Mouse (Mus musculus): ENCODE data around the gene Pafah1b2. TPM values are rescaled to one million over a fixed set of nuclear protein-coding genes. Genes with fewer than 3 reads are reported as not detected.
A peak's percentile ranks its signal among the peaks of the same experiment; 100 is the strongest.

The Pafah1b2 gene
- polyA plus RNA-seq, 1 experiment from 2014 or later: 57.6 TPM

GRCm38 (mm10) chr9:46006224-46006623 lies 6.3 kb downstream of the Pafah1b2 start:
- Histone ChIP-seq H3K4me1 (ENCODE audit: control insufficient read depth, low read depth, low read length) (peaks cover 3% of the 10 kb centered on the region), H3K4me2 (ENCODE audit: low read depth, low read length) (no peak overlapping the region), H3K36me3 (ENCODE audit: control insufficient read depth, insufficient read depth) (no peaks in the 10 kb centered on the region), H3K27ac (ENCODE audit: low read length) (no peak overlapping the region), H3K9ac (ENCODE audit: low read depth, low read length) (no peak overlapping the region), H3K9me3 (replicated peaks; ENCODE audit: control insufficient read depth, low read length) (no peaks in the 10 kb centered on the region), H3K27me3 (ENCODE audit: control insufficient read depth, insufficient read depth, low read depth, low read length) (no peaks in the 10 kb centered on the region), H3K4me3 (ENCODE audit: low read depth, low read length) (no peak overlapping the region)
- 23% methylated on average over 5 of the region's 5 CpGs for WGBS (ENCODE audit: insufficient replicate concordance)
- ATAC-seq (ENCODE audit: low read depth): no peak

GRCm38 (mm10) chr9:46004529-46004928 lies 8.0 kb downstream of the Pafah1b2 start:
- no peak for ATAC-seq (ENCODE audit: low read depth)
- no peaks in the 10 kb centered on the region for H3K4me1 ChIP-seq (ENCODE audit: control insufficient read depth, low read depth, low read length)
- H3K9ac ChIP-seq (ENCODE audit: low read depth, low read length): no peak overlapping the region
- no peaks in the 10 kb centered on the region for H3K27me3 ChIP-seq (ENCODE audit: control insufficient read depth, insufficient read depth, low read depth, low read length)
- H3K27ac ChIP-seq (ENCODE audit: low read length): no peak overlapping the region
- H3K4me2 ChIP-seq (ENCODE audit: low read depth, low read length): no peak overlapping the region
- H3K9me3 ChIP-seq (replicated peaks; ENCODE audit: control insufficient read depth, low read length): no peaks in the 10 kb centered on the region
- 58% methylated on average over 3 of the region's 3 CpGs for WGBS (ENCODE audit: insufficient replicate concordance)
- H3K4me3 ChIP-seq (ENCODE audit: low read depth, low read length): no peak overlapping the region
- H3K36me3 ChIP-seq (ENCODE audit: control insufficient read depth, insufficient read depth): no peaks in the 10 kb centered on the region

- H3K4me2 ChIP-seq (ENCODE audit: low read depth, low read length): no peak overlapping the region
- H3K36me3 ChIP-seq (ENCODE audit: control insufficient read depth, insufficient read depth): no peaks in the 10 kb centered on the region
- no peak overlapping the region for H3K27ac ChIP-seq (ENCODE audit: low read length)
- H3K27me3 ChIP-seq (ENCODE audit: control insufficient read depth, insufficient read depth, low read depth, low read length): no peaks in the 10 kb centered on the region
- WGBS (ENCODE audit: insufficient replicate concordance): 11% methylated on average over 7 of the region's 7 CpGs
- H3K9ac ChIP-seq (ENCODE audit: low read depth, low read length): no peak overlapping the region
- H3K9me3 ChIP-seq (replicated peaks; ENCODE audit: control insufficient read depth, low read length): no peaks in the 10 kb centered on the region
- H3K4me1 ChIP-seq (ENCODE audit: control insufficient read depth, low read depth, low read length): no peaks in the 10 kb centered on the region
- H3K4me3 ChIP-seq (ENCODE audit: low read depth, low read length): no peak overlapping the region
- no peak for ATAC-seq (ENCODE audit: low read depth)
These were observed 8.8 kb downstream of the Pafah1b2 start for GRCm38 (mm10) chr9:46003729-46004128.

GRCm38 (mm10) chr9:45999009-45999408 lies 13.5 kb downstream of the Pafah1b2 start:
- no peaks in the 10 kb centered on the region for H3K4me1 ChIP-seq (ENCODE audit: control insufficient read depth, low read depth, low read length)
- no peaks in the 10 kb centered on the region for H3K9me3 ChIP-seq (replicated peaks; ENCODE audit: control insufficient read depth, low read length)
- no peaks in the 10 kb centered on the region for H3K36me3 ChIP-seq (ENCODE audit: control insufficient read depth, insufficient read depth)
- no peak overlapping the region for H3K4me3 ChIP-seq (ENCODE audit: low read depth, low read length)
- no peak overlapping the region for H3K9ac ChIP-seq (ENCODE audit: low read depth, low read length)
- ATAC-seq (ENCODE audit: low read depth): no peak
- H3K27me3 ChIP-seq (ENCODE audit: control insufficient read depth, insufficient read depth, low read depth, low read length): no peaks in the 10 kb centered on the region
- 61% methylated on average over 4 of the region's 4 CpGs for WGBS (ENCODE audit: insufficient replicate concordance)
- H3K4me2 ChIP-seq (ENCODE audit: low read depth, low read length): no peak overlapping the region
- H3K27ac ChIP-seq (ENCODE audit: low read length): no peak overlapping the region

- no peaks in the 10 kb centered on the region for H3K36me3 ChIP-seq (ENCODE audit: control insufficient read depth, insufficient read depth)
- peak; percentile 49 for ATAC-seq (ENCODE audit: low read depth)
- peak overlapping the region; percentile 91 for H3K27ac ChIP-seq (ENCODE audit: low read length)
- H3K9me3 ChIP-seq (replicated peaks; ENCODE audit: control insufficient read depth, low read length): no peaks in the 10 kb centered on the region
- H3K27me3 ChIP-seq (ENCODE audit: control insufficient read depth, insufficient read depth, low read depth, low read length): no peaks in the 10 kb centered on the region
- peak overlapping the region; percentile 79 for H3K4me2 ChIP-seq (ENCODE audit: low read depth, low read length)
- H3K4me3 ChIP-seq (ENCODE audit: low read depth, low read length): peak overlapping the region; percentile 86
- H3K9ac ChIP-seq (ENCODE audit: low read depth, low read length): peak overlapping the region; percentile 93
- under 1% methylated on average over 4 of the region's 4 CpGs for WGBS (ENCODE audit: insufficient replicate concordance)
- peaks cover 28% of the 10 kb centered on the region for H3K4me1 ChIP-seq (ENCODE audit: control insufficient read depth, low read depth, low read length)
These were observed 27.3 kb downstream of the Pafah1b2 start for GRCm38 (mm10) chr9:45985229-45985567.

GRCm38 (mm10) chr9:45984409-45985228 lies 27.9 kb downstream of the Pafah1b2 start:
- peak; percentile 92 for ATAC-seq (ENCODE audit: low read depth)
- WGBS (ENCODE audit: insufficient replicate concordance): under 1% methylated on average over 56 of the region's 76 CpGs
- H3K4me1 ChIP-seq (ENCODE audit: control insufficient read depth, low read depth, low read length): peaks cover 33% of the 10 kb centered on the region
- H3K27me3 ChIP-seq (ENCODE audit: control insufficient read depth, insufficient read depth, low read depth, low read length): no peaks in the 10 kb centered on the region
- H3K27ac ChIP-seq (ENCODE audit: low read length): peak overlapping the region; percentile 91
- H3K36me3 ChIP-seq (ENCODE audit: control insufficient read depth, insufficient read depth): no peaks in the 10 kb centered on the region
- H3K9ac ChIP-seq (ENCODE audit: low read depth, low read length): peak overlapping the region; percentile 93
- H3K4me2 ChIP-seq (ENCODE audit: low read depth, low read length): peak overlapping the region; percentile 79
- H3K9me3 ChIP-seq (replicated peaks; ENCODE audit: control insufficient read depth, low read length): no peaks in the 10 kb centered on the region
- H3K4me3 ChIP-seq (ENCODE audit: low read depth, low read length): peak overlapping the region; percentile 86

GRCm38 (mm10) chr9:45983676-45984408 lies 28.6 kb downstream of the Pafah1b2 start:
- ATAC-seq (ENCODE audit: low read depth): 0 out of 2 replicates have a peak, but pooled peaks have one; percentile 9

GRCm38 (mm10) chr9:45981331-45981730 lies 31.2 kb downstream of the Pafah1b2 start:
- Histone ChIP-seq H3K27ac (ENCODE audit: low read length) (no peak overlapping the region), H3K9ac (ENCODE audit: low read depth, low read length) (no peak overlapping the region), H3K4me1 (ENCODE audit: control insufficient read depth, low read depth, low read length) (peaks cover 46% of the 10 kb centered on the region), H3K27me3 (ENCODE audit: control insufficient read depth, insufficient read depth, low read depth, low read length) (no peaks in the 10 kb centered on the region), H3K4me2 (ENCODE audit: low read depth, low read length) (no peak overlapping the region; the same call in 1 of the 2 replicates), H3K4me3 (ENCODE audit: low read depth, low read length) (no peak overlapping the region), H3K36me3 (ENCODE audit: control insufficient read depth, insufficient read depth) (peaks cover 2% of the 10 kb centered on the region; the same call in 1 of the 2 replicates), H3K9me3 (replicated peaks; ENCODE audit: control insufficient read depth, low read length) (no peaks in the 10 kb centered on the region)
- no peak for ATAC-seq (ENCODE audit: low read depth)

More at GRCm38 (mm10) chr9:45983676-45984408, 28.6 kb downstream of the Pafah1b2 start:
- Histone ChIP-seq H3K4me2 (ENCODE audit: low read depth, low read length) (peak overlapping the region; percentile 79), H3K27ac (ENCODE audit: low read length) (peak overlapping the region; percentile 91), H3K4me1 (ENCODE audit: control insufficient read depth, low read depth, low read length) (peaks cover 38% of the 10 kb centered on the region), H3K27me3 (ENCODE audit: control insufficient read depth, insufficient read depth, low read depth, low read length) (no peaks in the 10 kb centered on the region), H3K4me3 (ENCODE audit: low read depth, low read length) (peak overlapping the region; percentile 86), H3K36me3 (ENCODE audit: control insufficient read depth, insufficient read depth) (no peaks in the 10 kb centered on the region), H3K9me3 (replicated peaks; ENCODE audit: control insufficient read depth, low read length) (no peaks in the 10 kb centered on the region), H3K9ac (ENCODE audit: low read depth, low read length) (peak overlapping the region; percentile 93)
- WGBS (ENCODE audit: insufficient replicate concordance): under 1% methylated on average over 23 of the region's 23 CpGs

GRCm38 (mm10) chr9:45980611-45981010 lies 31.9 kb downstream of the Pafah1b2 start:
- peaks cover 44% of the 10 kb centered on the region for H3K4me1 ChIP-seq (ENCODE audit: control insufficient read depth, low read depth, low read length)
- H3K9ac ChIP-seq (ENCODE audit: low read depth, low read length): no peak overlapping the region
- no peaks in the 10 kb centered on the region for H3K27me3 ChIP-seq (ENCODE audit: control insufficient read depth, insufficient read depth, low read depth, low read length)
- H3K36me3 ChIP-seq (ENCODE audit: control insufficient read depth, insufficient read depth): peaks cover 7% of the 10 kb centered on the region
- 74% methylated on average over 1 of the region's 1 CpGs for WGBS (ENCODE audit: insufficient replicate concordance)
- no peaks in the 10 kb centered on the region for H3K9me3 ChIP-seq (replicated peaks; ENCODE audit: control insufficient read depth, low read length)
- peak overlapping the region; percentile 7; the same call in 1 of the 2 replicates for H3K4me2 ChIP-seq (ENCODE audit: low read depth, low read length)
- H3K4me3 ChIP-seq (ENCODE audit: low read depth, low read length): no peak overlapping the region
- no peak overlapping the region for H3K27ac ChIP-seq (ENCODE audit: low read length)
- no peak for ATAC-seq (ENCODE audit: low read depth)
